Mouse (Mus musculus) thymus, postnatal 0 days (tissue): ENCODE measurements around the gene Vta1. TPM values are rescaled to one million over a fixed set of nuclear protein-coding genes. Genes with fewer than 3 reads are reported as not detected.

Experiments
- DNase-seq: peaks from one replicate; pipeline ENCODE4 v3.0.0-alpha.2; 2015; ENCODE audit warnings: low spot score
- polyA plus RNA-seq: library from polyadenylated mRNA; unstranded; fragments of >200 nt; fragmentation: Nextera tagmentation; extraction: Ambion mirVana; gene quantifications from 2 replicates; pipeline ENCODE4 v1.2.1, GENCODE M21; 2015

Vta1 gene
- polyA plus RNA-seq: 145 and 154 TPM in 2 replicates

GRCm38 (mm10) chr10:14705072-14706066 is at the start of gene Vta1, which contains the start of gene Nmbr:
Gene Vta1 (minus strand): TSS chr10:14705560.
Gene Nmbr (plus strand): TSS chr10:14705591.
- DNase-seq: peak; percentile 96

GRCm38 (mm10) chr10:14734285-14734684 is 28.9 kb upstream of the Vta1 start:
- DNase-seq: peak; percentile 7

DNA sequence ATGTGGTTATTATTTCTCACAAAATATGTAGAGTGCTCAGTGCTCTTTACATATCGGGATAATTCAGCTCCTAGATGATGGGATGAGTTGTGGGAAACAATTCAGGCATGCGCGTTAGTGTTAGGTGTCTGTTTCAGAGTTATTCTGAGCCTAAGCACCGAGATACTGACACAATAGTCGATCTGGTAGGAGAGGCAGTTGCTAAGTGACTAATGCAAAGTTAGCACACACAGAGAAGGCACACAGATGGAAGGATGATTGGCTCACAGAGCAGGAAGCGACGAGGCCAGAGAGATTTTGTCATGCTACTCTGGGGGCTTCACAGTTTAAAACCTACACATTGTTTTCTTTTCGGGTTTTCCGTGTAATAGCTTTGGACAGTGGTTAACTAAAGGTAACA is 20.3 kb upstream of the Vta1 start:
- DNase-seq: no peak

- no peak for DNase-seq
Observed at GRCm38 (mm10) chr10:14718114-14718513, 12.8 kb upstream of the Vta1 start, which contains the start of gene Gje1. Gene Gje1 (minus strand): TSS chr10:14718214.

- DNase-seq: no peak
Observed at GRCm38 (mm10) chr10:14703830-14704420, 1.4 kb downstream of the Vta1 start.

- no peak for DNase-seq
Observed at GRCm38 (mm10) chr10:14703239-14703638, 2.1 kb downstream of the Vta1 start.

- no peak for DNase-seq
Observed at GRCm38 (mm10) chr10:14690349-14690748, 15.0 kb downstream of the Vta1 start.

GRCm38 (mm10) chr10:14688785-14689442 is 16.4 kb downstream of the Vta1 start:
- no peak for DNase-seq

DNA sequence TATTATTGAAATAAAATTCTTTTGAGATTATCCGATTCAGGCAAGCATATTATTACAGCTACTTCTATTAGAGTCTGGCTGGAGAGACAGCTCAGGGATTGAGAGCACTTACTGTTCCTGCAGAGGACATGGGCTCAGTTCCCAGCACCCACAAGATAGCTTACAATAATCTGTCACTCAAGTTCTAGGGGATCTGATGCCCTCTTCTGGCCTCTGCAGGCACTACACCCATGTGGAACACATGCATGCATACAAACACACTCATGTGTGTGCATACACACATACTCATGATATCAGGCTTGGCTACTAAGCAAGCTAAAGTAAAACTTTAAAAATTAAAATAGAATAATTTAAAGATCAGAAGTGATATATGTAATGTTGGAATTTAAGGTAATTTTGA is 19.7 kb downstream of the Vta1 start:
- no peak for DNase-seq

DNA sequence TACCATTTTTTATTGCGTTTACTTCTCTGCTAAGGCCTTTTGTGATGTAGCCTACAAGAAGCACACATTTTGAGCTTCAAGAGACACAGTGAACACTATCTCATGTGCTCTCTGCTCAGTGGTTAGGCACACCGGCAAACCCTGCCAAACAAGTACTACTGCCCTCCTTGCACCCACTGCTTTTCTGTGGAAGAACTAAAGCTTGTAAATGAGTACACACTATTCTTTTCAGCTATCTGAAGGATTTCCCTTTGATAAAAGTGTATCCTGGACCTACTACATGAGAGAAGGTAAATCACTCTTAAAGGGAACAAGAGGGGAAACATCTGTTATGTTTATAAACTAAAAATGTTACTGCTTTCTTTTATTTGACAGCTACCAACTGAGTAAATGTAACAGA is 39.2 kb downstream of the Vta1 start:
- DNase-seq: no peak

DNA sequence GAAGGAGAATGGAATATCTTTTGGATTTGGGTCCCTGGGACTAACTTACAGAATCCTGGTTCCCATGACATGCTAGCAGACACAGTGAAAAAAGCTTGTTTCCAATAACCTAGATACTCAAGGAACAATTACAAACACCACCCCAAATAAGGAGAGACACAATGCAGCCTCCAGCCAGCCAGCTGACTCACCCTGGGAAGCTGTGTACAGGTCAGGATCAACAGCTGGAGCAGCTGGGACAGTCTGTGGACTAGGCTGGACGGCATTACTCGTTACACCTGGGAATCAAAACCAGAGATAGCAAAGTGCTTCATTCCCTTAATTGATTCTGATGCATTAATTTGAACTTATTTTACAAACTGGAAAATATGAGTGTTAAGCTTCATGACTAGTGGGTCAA is 44.5 kb downstream of the Vta1 start:
- no peak for DNase-seq

- DNase-seq: no peak
Observed at GRCm38 (mm10) chr10:14639635-14640034, 65.7 kb downstream of the Vta1 start.

GRCm38 (mm10) chr10:14639043-14639442 is 66.3 kb downstream of the Vta1 start:
- DNase-seq: no peak

GRCm38 (mm10) chr10:14625706-14626105 is 79.7 kb downstream of the Vta1 start:
- no peak for DNase-seq

DNA sequence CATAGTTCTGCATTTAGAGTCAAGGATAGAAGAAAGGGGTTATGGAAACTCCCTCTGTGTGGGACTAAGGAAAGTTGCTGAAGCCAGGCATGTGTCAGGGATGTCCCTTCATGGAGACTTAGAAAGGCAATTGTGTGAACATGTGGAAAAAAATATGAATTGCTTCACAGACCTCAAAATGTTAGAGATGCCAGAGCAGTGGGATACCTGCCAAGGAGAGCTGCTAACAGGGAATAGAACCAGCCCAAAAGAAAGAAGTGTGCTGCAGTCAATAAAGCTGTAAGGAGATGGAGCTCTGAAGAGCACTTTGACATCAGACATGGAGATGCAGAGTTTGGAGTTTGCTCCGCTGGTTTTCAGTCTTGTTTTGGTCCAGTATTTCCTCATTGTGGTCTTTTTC is 86.2 kb downstream of the Vta1 start:
- no peak for DNase-seq

GRCm38 (mm10) chr10:14618301-14618700 is 87.1 kb downstream of the Vta1 start:
- DNase-seq: no peak

DNA sequence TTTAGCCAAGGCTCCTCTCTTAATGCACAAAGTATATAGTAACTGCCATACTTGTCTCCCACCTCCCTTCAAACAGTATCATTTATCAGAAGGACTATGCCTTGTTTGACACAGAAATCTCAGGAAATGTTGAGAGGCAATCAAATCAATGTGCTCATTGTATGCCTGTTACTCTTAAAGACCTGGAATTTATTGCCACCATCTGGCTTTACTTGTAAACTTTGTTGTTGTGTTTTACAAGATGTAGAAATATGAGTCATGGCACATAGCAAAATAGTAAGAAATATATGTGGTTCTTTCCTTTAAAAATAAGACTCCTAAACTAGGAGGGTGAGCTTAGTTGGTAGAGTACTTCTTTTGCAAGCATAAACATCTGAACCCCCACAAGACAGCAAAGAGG is 89.9 kb downstream of the Vta1 start:
- no peak for DNase-seq

DNA sequence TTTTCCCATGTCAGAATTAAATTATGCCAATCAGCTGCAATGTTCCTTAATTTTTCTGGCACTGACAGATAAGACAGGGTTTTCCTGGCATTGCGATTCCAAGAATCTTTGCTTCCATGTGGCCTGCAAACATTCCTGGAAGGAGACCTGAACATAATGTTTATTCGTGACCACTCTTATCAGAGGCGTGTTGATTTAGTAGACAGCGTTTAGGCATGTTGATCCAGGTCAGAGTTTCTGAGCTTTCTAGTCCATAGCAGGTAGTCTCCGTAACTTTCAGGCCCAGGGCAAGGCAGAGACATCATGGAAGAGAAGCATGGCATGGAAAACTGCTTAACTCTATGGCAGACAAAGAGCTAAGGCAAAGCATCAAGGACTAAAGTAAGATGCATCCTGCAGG is 97.8 kb downstream of the Vta1 start:
- DNase-seq: no peak
